Mouse (Mus musculus) mature B cell (primary cell): ENCODE results near the gene Il23a.
"Not testable (repeated sequence)": the region's sequence is repeated elsewhere in the genome, so short reads cannot be mapped to it uniquely, and the experiment has no call there.

Experiments
- in situ Hi-C: fragments of 300-500 bp; cut with MboI; formaldehyde crosslinking; loops from 2 replicates; pipeline ENCODE4 v1.14.3; 2019

Il23a gene

GRCm38 (mm10) chr10:128268371-128268770, 30.2 kb downstream of the Il23a start, which contains the start of gene Apof:
Gene Apof, plus strand, starts transcription at chr10:128268671.
- in situ Hi-C loops: no loop called here

- in situ Hi-C loops: no loop called here
Measured at GRCm38 (mm10) chr10:128263393-128264310, 34.9 kb downstream of the Il23a start.

- in situ Hi-C loops: no loop called here
Measured at GRCm38 (mm10) chr10:128262300-128262699, 36.3 kb downstream of the Il23a start.

- in situ Hi-C loops: not testable (repeated sequence)
Measured at GRCm38 (mm10) chr10:128260376-128260775, 38.2 kb downstream of the Il23a start.

GRCm38 (mm10) chr10:128259946-128260345, 38.6 kb downstream of the Il23a start:
- in situ Hi-C loops: no loop called here

GRCm38 (mm10) chr10:128258953-128259352, 39.6 kb downstream of the Il23a start:
- in situ Hi-C loops: no loop called here

GRCm38 (mm10) chr10:128256328-128256727, 42.2 kb downstream of the Il23a start:
- in situ Hi-C loops: no loop called here

GRCm38 (mm10) chr10:128255925-128256324, 42.6 kb downstream of the Il23a start:
- in situ Hi-C loops: no loop called here

- in situ Hi-C loops: no loop called here
Measured at GRCm38 (mm10) chr10:128253677-128254255, 44.8 kb downstream of the Il23a start, which contains the start of gene Apon. Gene Apon, plus strand, starts transcription at chr10:128254096.

- in situ Hi-C loops: no loop called here
Measured at GRCm38 (mm10) chr10:128250565-128250964, 48.0 kb downstream of the Il23a start.

- in situ Hi-C loops: no loop called here
Measured at GRCm38 (mm10) chr10:128247020-128247732, 51.4 kb downstream of the Il23a start.
